Mouse (Mus musculus): ENCODE data around the gene Eif5.

Gene Eif5

GRCm38 (mm10) chr12:111565363-111565762 lies 27.5 kb downstream of the Eif5 start:
- no peak for DNase-seq (ENCODE audit: low spot score)

- no peak for DNase-seq (ENCODE audit: low spot score)
Measured at GRCm38 (mm10) chr12:111568836-111569235, 31.0 kb downstream of the Eif5 start.

- no peak for DNase-seq (ENCODE audit: low spot score)
Measured at GRCm38 (mm10) chr12:111572406-111572805, 34.6 kb downstream of the Eif5 start.

GRCm38 (mm10) chr12:111573315-111573714 lies 35.5 kb downstream of the Eif5 start:
- DNase-seq (ENCODE audit: low spot score): peak; percentile 61

- DNase-seq (ENCODE audit: low spot score): peak; percentile 95
Measured at GRCm38 (mm10) chr12:111574074-111574886, 36.5 kb downstream of the Eif5 start, which contains the start of gene Mark3. TSS of gene Mark3 (plus strand) at chr12:111574523.

- DNase-seq (ENCODE audit: low spot score): peak; percentile 50
Measured at GRCm38 (mm10) chr12:111574887-111575838, 37.3 kb downstream of the Eif5 start.

GRCm38 (mm10) chr12:111583058-111583457 lies 45.2 kb downstream of the Eif5 start:
- no peak for DNase-seq (ENCODE audit: low spot score)

- no peak for DNase-seq (ENCODE audit: low spot score)
Measured at GRCm38 (mm10) chr12:111584401-111584800, 46.6 kb downstream of the Eif5 start.

GRCm38 (mm10) chr12:111587252-111587651 lies 49.4 kb downstream of the Eif5 start:
- peak; percentile 59 for DNase-seq (ENCODE audit: low spot score)

- no peak for DNase-seq (ENCODE audit: low spot score)
Measured at GRCm38 (mm10) chr12:111592407-111593021, 54.7 kb downstream of the Eif5 start.

GRCm38 (mm10) chr12:111593775-111594174 lies 56.0 kb downstream of the Eif5 start:
- DNase-seq (ENCODE audit: low spot score): no peak

Data from yolk sac, embryonic 10.5 days (tissue).